Comparison of ENCODE assay signal across 8 mouse cellular contexts in genomic region chr1:177639931-177640846, GRCm38 (mm10).
A peak's percentile ranks its signal among the peaks of the same experiment; 100 is the strongest.
DNase-seq lines count a peak whose midpoint lies in the region; ATAC-seq lines count a peak whose summit lies in the region.

No protein-coding gene starts in this region.

- no peaks in the 10 kb centered on the region for H3K36me3 ChIP-seq in neural tube, embryonic 14.5 days (ENCODE audit: control insufficient read depth, insufficient read depth, low read length)
- H3K36me3 ChIP-seq in liver, embryonic 12.5 days, result no peaks in the 10 kb centered on the region

- H3K9ac ChIP-seq in neural tube, embryonic 14.5 days (replicated peaks; ENCODE audit: low read depth, low read length), result no peak overlapping the region
- no peak overlapping the region for H3K9ac ChIP-seq in liver, embryonic 12.5 days

- peak overlapping the region; percentile 11; the same call in 1 of the 2 replicates for H3K4me3 ChIP-seq in neural tube, embryonic 14.5 days (ENCODE audit: low read depth, low read length)
- no peak overlapping the region for H3K4me3 ChIP-seq in liver, embryonic 12.5 days

- peak; percentile 21 for DNase-seq in gastrocnemius, adult 18-20 months (ENCODE audit: low spot score)
- DNase-seq in gastrocnemius, postnatal 4 days (ENCODE audit: low spot score in 2 of 2), result no peak
- DNase-seq in embryo, embryonic 11 days, result peak; percentile 82
- peak; percentile 18 for DNase-seq in hindlimb bud, embryonic 11.5 days (ENCODE audit: extremely low spot score, low read depth, low spot score)
- DNase-seq in spleen, adult 18-20 months, result no peak

- 24% methylated on average over 20 of the region's 20 CpGs for WGBS in neural tube, embryonic 14.5 days
- 66% methylated on average over 20 of the region's 20 CpGs for WGBS in liver, embryonic 12.5 days (ENCODE audit: insufficient replicate concordance)

- peak; percentile 84 for ATAC-seq in neural tube, embryonic 14.5 days (ENCODE audit: low read depth)
- ATAC-seq in erythroblast, adult 5-6 weeks (replicated peaks; ENCODE audit: low FRiP score, poor library complexity, severe bottlenecking), result no peak
- no peak for ATAC-seq in liver, embryonic 12.5 days

- no peaks in the 10 kb centered on the region for H3K27me3 ChIP-seq in neural tube, embryonic 14.5 days (ENCODE audit: control insufficient read depth, insufficient read depth, low read length)
- no peaks in the 10 kb centered on the region for H3K27me3 ChIP-seq in liver, embryonic 12.5 days (replicated peaks)

- peaks cover 11% of the 10 kb centered on the region; the same call in 1 of the 2 replicates for H3K4me1 ChIP-seq in neural tube, embryonic 14.5 days (ENCODE audit: control insufficient read depth, insufficient read depth, low read length)
- no peaks in the 10 kb centered on the region for H3K4me1 ChIP-seq in liver, embryonic 12.5 days

- H3K27ac ChIP-seq in neural tube, embryonic 14.5 days (ENCODE audit: low read depth, low read length), result no peak overlapping the region
- no peak overlapping the region for H3K27ac ChIP-seq in liver, embryonic 12.5 days

- H3K4me2 ChIP-seq in neural tube, embryonic 14.5 days (ENCODE audit: low read depth, low read length), result peak overlapping the region; percentile 50
- H3K4me2 ChIP-seq in liver, embryonic 12.5 days, result no peak overlapping the region

- no peaks in the 10 kb centered on the region for H3K9me3 ChIP-seq in neural tube, embryonic 14.5 days (ENCODE audit: control insufficient read depth, low read length)
- no peaks in the 10 kb centered on the region for H3K9me3 ChIP-seq in liver, embryonic 12.5 days (replicated peaks)

Comparison
In these comparisons a context has a peak if more than half of its experiments do, and no peak if none do; other contexts are left out.
1. DNase-seq: peak in gastrocnemius, adult 18-20 months (single experiment), embryo, embryonic 11 days (single experiment) and hindlimb bud, embryonic 11.5 days (single experiment); none in gastrocnemius, postnatal 4 days (0 of 2) and spleen, adult 18-20 months (0 of 2).